Mouse (Mus musculus) midbrain, postnatal 0 days (tissue): ENCODE data around the gene Lrp1. TPM values are rescaled to one million over a fixed set of nuclear protein-coding genes. Genes with fewer than 3 reads are reported as not detected.

Experiments
- ATAC-seq: fragments of 200-750 bp; cut with Nextera tagmentation; 2 replicates; pipeline ENCODE4 v1.8.0; 2017; ENCODE audit warnings: moderate number of reproducible peaks, mild to moderate bottlenecking, moderate TSS enrichment, moderate library complexity; ENCODE audit not compliant: low FRiP score
- DNase-seq: peaks from one replicate; pipeline ENCODE4 v3.0.0-alpha.2; 2015; ENCODE audit warnings: low spot score
- H3K27ac ChIP-seq: fragments of 300-500 bp; sonication (generic); 2 replicates; pipeline ENCODE4 v1.5.1; 2014; ENCODE audit warnings: low read depth, mild to moderate bottlenecking, low read length, mixed read lengths
- H3K27me3 ChIP-seq: fragments of 300-500 bp; sonication (generic); 2 replicates; pipeline ENCODE4 v1.6.1; 2014; ENCODE audit warnings: low read length, control low read depth, mixed read lengths; ENCODE audit not compliant: insufficient read depth
- H3K36me3 ChIP-seq: fragments of 300-500 bp; sonication (generic); 2 replicates; pipeline ENCODE4 v1.6.1; 2014; ENCODE audit warnings: low read length, control low read depth, mixed read lengths; ENCODE audit not compliant: insufficient read depth
- H3K4me1 ChIP-seq: fragments of 300-500 bp; sonication (generic); 2 replicates; pipeline ENCODE4 v1.6.1; 2014; ENCODE audit warnings: mild to moderate bottlenecking, control low read depth, antibody characterized with exemption, low read length, mixed read lengths; ENCODE audit not compliant: insufficient read depth
- H3K4me2 ChIP-seq: fragments of 300-500 bp; sonication (generic); 2 replicates; pipeline ENCODE4 v1.6.1; 2014; ENCODE audit warnings: low read depth, mild to moderate bottlenecking, low read length, mixed read lengths; ENCODE audit not compliant: poor library complexity, severe bottlenecking
- H3K4me3 ChIP-seq: fragments of 300-500 bp; sonication (generic); 2 replicates; pipeline ENCODE4 v1.5.1; 2014; ENCODE audit warnings: low read depth, mild to moderate bottlenecking, low read length, moderate library complexity
- H3K9ac ChIP-seq: fragments of 300-500 bp; sonication (generic); replicated peaks from 2 replicates; pipeline ENCODE4 v1.6.1; 2014; ENCODE audit warnings: mild to moderate bottlenecking, low read length, moderate library complexity, mixed read lengths; ENCODE audit not compliant: poor library complexity, severe bottlenecking
- H3K9me3 ChIP-seq: fragments of 300-500 bp; sonication (generic); 2 replicates; pipeline ENCODE4 v1.6.1; 2016; ENCODE audit warnings: low read length, control low read depth
- CTCF ChIP-seq: IDR thresholded peaks from 2 replicates; pipeline ENCODE4 v1.5.1; 2016; ENCODE audit warnings: antibody characterized with exemption, mild to moderate bottlenecking
- WGBS: fragments of 180-500 bp; shearing (Covaris S2); extraction: QIAGEN DNeasy Blood & Tissue Kit; methylation state at CpG from one replicate; pipeline ENCODE4 v1.1.7; 2014; 5-methylcytosine and 5-hydroxymethylcytosine counted together
- polyA plus RNA-seq: library from polyadenylated mRNA; unstranded; fragments of >200 nt; fragmentation: Nextera tagmentation; extraction: Ambion mirVana; gene quantifications from 2 replicates; pipeline ENCODE4 v1.2.1, GENCODE M21; 2015
- total RNA-seq: library from RNA; depleted of rRNA; stranded (reverse); fragments of >200 nt; gene quantifications from 2 replicates; pipeline ENCODE4 v1.2.3, GENCODE M21; 2014

The Lrp1 gene
- total and polyA plus RNA-seq, 2 experiments from 2014 or later: 84.4 to 319 TPM

DNA sequence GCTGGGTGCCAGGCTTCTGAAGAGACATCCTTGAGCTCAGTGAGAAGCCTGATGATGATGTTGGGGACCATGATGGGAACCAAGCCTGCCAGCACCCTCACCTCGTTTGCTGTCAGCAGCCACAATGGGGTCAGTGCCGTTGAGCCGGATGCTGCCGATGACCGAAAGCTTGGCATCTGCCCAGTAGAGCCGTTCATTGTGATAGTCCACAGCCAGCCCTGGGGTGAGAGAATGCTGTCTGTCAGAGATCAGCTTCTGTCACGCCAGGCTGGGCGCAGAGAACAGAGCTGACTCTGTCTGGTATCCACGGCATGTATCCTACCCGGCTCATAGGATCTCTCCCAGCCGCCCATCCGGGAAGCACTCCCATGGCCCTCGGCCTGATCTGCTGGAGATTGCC lies 78.9 kb downstream of the Lrp1 start:
- DNase-seq: no peak
- no peak overlapping the region for H3K9ac ChIP-seq
- no peak for TF ChIP-seq CTCF
- no peaks in the 10 kb centered on the region for H3K9me3 ChIP-seq
- no peak overlapping the region for H3K27ac ChIP-seq
- H3K4me3 ChIP-seq: no peak overlapping the region
- H3K4me2 ChIP-seq: no peak overlapping the region
- 0 out of 2 replicates have a peak, but pooled peaks have one; percentile 7 for ATAC-seq
- peaks cover 83% of the 10 kb centered on the region for H3K36me3 ChIP-seq
- WGBS: 41% methylated on average over 13 of the region's 13 CpGs
- H3K4me1 ChIP-seq: no peaks in the 10 kb centered on the region
- H3K27me3 ChIP-seq: no peaks in the 10 kb centered on the region

DNA sequence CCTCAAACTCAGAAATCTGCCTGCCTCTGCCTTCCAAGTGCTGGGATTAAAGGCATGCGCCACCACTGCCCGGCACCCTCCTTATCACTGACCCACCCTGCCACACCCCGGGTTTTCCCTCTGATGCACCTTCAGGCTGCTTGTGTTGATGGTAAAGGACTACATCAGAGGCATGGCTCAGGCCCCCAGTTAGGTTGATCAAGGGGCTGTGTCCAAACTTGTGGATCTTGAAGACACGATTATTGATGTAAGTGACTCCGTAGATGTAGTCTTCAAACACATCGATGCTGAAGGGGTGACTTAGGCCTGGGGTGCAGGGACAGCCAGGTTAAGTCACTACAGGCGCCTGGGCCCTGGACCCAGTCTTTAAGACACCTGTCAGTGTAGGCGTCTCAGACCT lies 79.4 kb downstream of the Lrp1 start:
- Histone ChIP-seq H3K9ac (no peak overlapping the region), H3K4me3 (no peak overlapping the region), H3K9me3 (no peaks in the 10 kb centered on the region), H3K27me3 (no peaks in the 10 kb centered on the region), H3K4me2 (no peak overlapping the region), H3K27ac (no peak overlapping the region), H3K36me3 (peaks cover 77% of the 10 kb centered on the region), H3K4me1 (peaks cover 1% of the 10 kb centered on the region; the same call in 1 of the 2 replicates)
- ATAC-seq (no peak), DNase-seq (no peak)
- WGBS: 96% methylated on average over 8 of the region's 8 CpGs
- TF ChIP-seq CTCF: no peak

- TF ChIP-seq CTCF: peak; percentile 95
- no peak for ATAC-seq
- peak; percentile 88 for DNase-seq
- H3K4me2 ChIP-seq: no peak overlapping the region
- peaks cover 46% of the 10 kb centered on the region for H3K36me3 ChIP-seq
- 22% methylated on average over 7 of the region's 7 CpGs for WGBS
- H3K9ac ChIP-seq: no peak overlapping the region
- H3K27me3 ChIP-seq: 0 out of 2 replicates have a peak, but pooled peaks cover 4% of the 10 kb centered on the region
- H3K9me3 ChIP-seq: no peaks in the 10 kb centered on the region
- H3K4me1 ChIP-seq: peaks cover 7% of the 10 kb centered on the region; the same call in 1 of the 2 replicates
- no peak overlapping the region for H3K4me3 ChIP-seq
- H3K27ac ChIP-seq: peak overlapping the region; percentile 32; the same call in 1 of the 2 replicates
Measured at GRCm38 (mm10) chr10:127537854-127538583, 82.9 kb downstream of the Lrp1 start.

- 14% methylated on average over 8 of the region's 8 CpGs for WGBS
- peaks cover 34% of the 10 kb centered on the region for H3K36me3 ChIP-seq
- TF ChIP-seq CTCF: peak; percentile 70
- peak overlapping the region; percentile 12; the same call in 1 of the 2 replicates for H3K4me2 ChIP-seq
- H3K27ac ChIP-seq: no peak overlapping the region
- H3K27me3 ChIP-seq: 0 out of 2 replicates have a peak, but pooled peaks cover 4% of the 10 kb centered on the region
- peaks cover 7% of the 10 kb centered on the region; the same call in 1 of the 2 replicates for H3K4me1 ChIP-seq
- no peaks in the 10 kb centered on the region for H3K9me3 ChIP-seq
- H3K4me3 ChIP-seq: no peak overlapping the region
- DNase-seq (peak; percentile 87), ATAC-seq (no peak)
- no peak overlapping the region for H3K9ac ChIP-seq
Measured at GRCm38 (mm10) chr10:127536586-127537314, 84.2 kb downstream of the Lrp1 start.

GRCm38 (mm10) chr10:127534929-127535384 lies 86.0 kb downstream of the Lrp1 start:
- 0 out of 2 replicates have a peak, but pooled peaks cover 10% of the 10 kb centered on the region for H3K27me3 ChIP-seq
- H3K4me1 ChIP-seq: peaks cover 11% of the 10 kb centered on the region; the same call in 1 of the 2 replicates
- H3K4me2 ChIP-seq: peak overlapping the region; percentile 91
- DNase-seq (no peak), ATAC-seq (0 out of 2 replicates have a peak, but pooled peaks have one; percentile 2)
- WGBS: 3% methylated on average over 26 of the region's 30 CpGs
- H3K9me3 ChIP-seq: no peaks in the 10 kb centered on the region
- H3K9ac ChIP-seq: peak overlapping the region; percentile 60; the same call in 1 of the 2 replicates
- H3K4me3 ChIP-seq: peak overlapping the region; percentile 59
- H3K27ac ChIP-seq: peak overlapping the region; percentile 38; the same call in 1 of the 2 replicates
- no peak for TF ChIP-seq CTCF
- H3K36me3 ChIP-seq: peaks cover 18% of the 10 kb centered on the region
